ENCODE assay signal across 19 mouse cellular contexts in the genomic region with DNA sequence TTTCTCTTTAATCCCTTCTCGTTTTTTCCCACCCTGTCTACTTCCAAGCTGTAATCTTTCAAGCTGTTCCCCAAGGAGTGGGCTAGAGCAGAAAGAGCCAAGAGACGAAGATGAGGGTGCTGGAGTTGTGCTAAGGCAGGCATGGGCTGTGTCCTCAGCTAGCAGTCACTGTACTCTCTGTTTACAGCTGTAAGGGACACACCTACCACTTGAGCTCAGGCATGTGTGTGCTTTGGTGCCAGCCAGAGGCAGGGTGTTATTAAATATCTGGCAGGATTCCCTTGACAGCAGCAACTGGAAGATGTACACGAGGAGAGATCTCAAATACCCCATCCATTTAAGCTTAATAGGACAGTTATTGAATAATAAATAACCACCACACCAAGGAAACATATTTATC.
DNase-seq lines count a peak whose midpoint lies in the region; ATAC-seq and TF ChIP-seq lines count a peak whose summit lies in the region.
"Had no signal": no experiment of that assay in that cellular context is flagged by ENCODE, and none has a peak within 500 bp of the region (broad histone marks: within the 10 kb centered on the region; RNA-seq: fewer than 3 reads in every experiment).

No protein-coding gene starts in this region.

- TF ChIP-seq POLR2A in lung, adult 2 months (IDR thresholded peaks at IDR 0.05; ENCODE audit: borderline replicate concordance, extremely low read depth, low read depth, low read length) = no peak

- 0 out of 2 replicates have a peak, but pooled peaks cover 4% of the 10 kb centered on the region for H3K4me1 ChIP-seq in forebrain, postnatal 0 days (ENCODE audit: insufficient read depth)
- H3K4me1 ChIP-seq in forebrain, embryonic 14.5 days (ENCODE audit: control insufficient read depth, insufficient read depth, low read length) = no peaks in the 10 kb centered on the region
- peaks cover 3% of the 10 kb centered on the region; the same call in 1 of the 2 replicates for H3K4me1 ChIP-seq in lung, embryonic 16.5 days (replicated peaks; ENCODE audit: control insufficient read depth, insufficient read depth, low read length)
- no peaks in the 10 kb centered on the region; the same call in 1 of the 2 replicates for H3K4me1 ChIP-seq in lung, adult 2 months (ENCODE audit: control insufficient read depth, insufficient read depth, low read length)
- peaks cover 17% of the 10 kb centered on the region for H3K4me1 ChIP-seq in heart, embryonic 10.5 days
- no peaks in the 10 kb centered on the region for H3K4me1 ChIP-seq in intestine, embryonic 15.5 days (replicated peaks)
- H3K4me1 ChIP-seq: neural tube, embryonic 12.5 days; stomach, embryonic 15.5 days had no signal

- no peaks in the 10 kb centered on the region for H3K9me3 ChIP-seq in forebrain, postnatal 0 days (ENCODE audit: low read length)
- H3K9me3 ChIP-seq in forebrain, embryonic 14.5 days (replicated peaks; ENCODE audit: control insufficient read depth, low read length) = no peaks in the 10 kb centered on the region
- no peaks in the 10 kb centered on the region for H3K9me3 ChIP-seq in lung, embryonic 16.5 days (ENCODE audit: control insufficient read depth, low read length)
- no peaks in the 10 kb centered on the region for H3K9me3 ChIP-seq in heart, embryonic 10.5 days
- H3K9me3 ChIP-seq in intestine, embryonic 15.5 days = no peaks in the 10 kb centered on the region
- H3K9me3 ChIP-seq: hindbrain, embryonic 10.5 days; neural tube, embryonic 12.5 days; stomach, embryonic 15.5 days had no signal

- ATAC-seq in forebrain, postnatal 0 days = peak; percentile 25; the same call in 1 of the 2 replicates
- ATAC-seq in forebrain, embryonic 14.5 days = no peak
- 0 out of 2 replicates have a peak, but pooled peaks have one; percentile 31 for ATAC-seq in lung, embryonic 16.5 days (ENCODE audit: low read depth)
- no peak for ATAC-seq in intestine, embryonic 15.5 days
- ATAC-seq: forebrain, embryonic 16.5 days; inflammation-experienced regulatory T-cells, adult 6 months had no signal

- no peak overlapping the region for H3K4me3 ChIP-seq in forebrain, postnatal 0 days (ENCODE audit: low read depth, low read length)
- no peak overlapping the region for H3K4me3 ChIP-seq in forebrain, embryonic 14.5 days (ENCODE audit: low read depth, low read length)
- H3K4me3 ChIP-seq in lung, embryonic 16.5 days (ENCODE audit: low read length) = no peak overlapping the region
- H3K4me3 ChIP-seq in lung, adult 2 months (replicated peaks; ENCODE audit: extremely low read depth, low read depth, low read length) = no peak overlapping the region
- H3K4me3 ChIP-seq in heart, embryonic 10.5 days = no peak overlapping the region
- no peak overlapping the region for H3K4me3 ChIP-seq in intestine, embryonic 15.5 days (replicated peaks)
- H3K4me3 ChIP-seq: hindbrain, embryonic 10.5 days; neural tube, embryonic 12.5 days; stomach, embryonic 15.5 days had no signal

- no peak for DNase-seq in forebrain, postnatal 0 days
- DNase-seq in forebrain, embryonic 14.5 days (ENCODE audit: low spot score) = no peak
- no peak for DNase-seq in lung, adult 2 months
- DNase-seq in heart, embryonic 10.5 days (ENCODE audit: low spot score) = peak; percentile 73
- peak; percentile 27 for DNase-seq in heart, postnatal 4 days
- no peak for DNase-seq in adrenal gland, postnatal 14 days
- DNase-seq: cerebellum, adult 11-12 months; gastrocnemius, postnatal 10 days; kidney, adult 9 months; kidney, postnatal 36 days; liver; thymus, postnatal 25 days had no signal

- no peaks in the 10 kb centered on the region for H3K27me3 ChIP-seq in forebrain, postnatal 0 days (ENCODE audit: insufficient read depth, low read length)
- H3K27me3 ChIP-seq in forebrain, embryonic 14.5 days (replicated peaks; ENCODE audit: control insufficient read depth, insufficient read depth, low read length) = no peaks in the 10 kb centered on the region
- H3K27me3 ChIP-seq in lung, embryonic 16.5 days (ENCODE audit: control insufficient read depth, insufficient read depth, low read depth, low read length) = no peaks in the 10 kb centered on the region
- no peaks in the 10 kb centered on the region for H3K27me3 ChIP-seq in heart, embryonic 10.5 days (ENCODE audit: insufficient read depth, poor library complexity, severe bottlenecking)
- H3K27me3 ChIP-seq in intestine, embryonic 15.5 days (replicated peaks) = no peaks in the 10 kb centered on the region
- H3K27me3 ChIP-seq: neural tube, embryonic 12.5 days; stomach, embryonic 15.5 days had no signal

- no peaks in the 10 kb centered on the region for H3K36me3 ChIP-seq in forebrain, postnatal 0 days (ENCODE audit: insufficient read depth)
- H3K36me3 ChIP-seq in forebrain, embryonic 14.5 days (ENCODE audit: control insufficient read depth, insufficient read depth, low read length) = no peaks in the 10 kb centered on the region
- no peaks in the 10 kb centered on the region for H3K36me3 ChIP-seq in lung, embryonic 16.5 days (ENCODE audit: control insufficient read depth, insufficient read depth, low read length)
- no peaks in the 10 kb centered on the region for H3K36me3 ChIP-seq in heart, embryonic 10.5 days
- H3K36me3 ChIP-seq in intestine, embryonic 15.5 days = no peaks in the 10 kb centered on the region
- H3K36me3 ChIP-seq: hindbrain, embryonic 10.5 days; neural tube, embryonic 12.5 days; stomach, embryonic 15.5 days had no signal

- H3K9ac ChIP-seq in forebrain, postnatal 0 days = no peak overlapping the region
- H3K9ac ChIP-seq in forebrain, embryonic 14.5 days (ENCODE audit: low read length) = no peak overlapping the region
- no peak overlapping the region for H3K9ac ChIP-seq in lung, embryonic 16.5 days (ENCODE audit: low read length)
- no peak overlapping the region for H3K9ac ChIP-seq in intestine, embryonic 15.5 days
- H3K9ac ChIP-seq: neural tube, embryonic 12.5 days; stomach, embryonic 15.5 days had no signal

- 31% methylated on average over 3 of the region's 3 CpGs for WGBS in forebrain, postnatal 0 days
- WGBS in forebrain, embryonic 14.5 days = 53% methylated on average over 3 of the region's 3 CpGs
- WGBS in lung, embryonic 16.5 days = 32% methylated on average over 3 of the region's 3 CpGs
- 23% methylated on average over 3 of the region's 3 CpGs for WGBS in lung, adult 2 months
- WGBS in heart, embryonic 10.5 days = 28% methylated on average over 3 of the region's 3 CpGs
- 41% methylated on average over 3 of the region's 3 CpGs for WGBS in intestine, embryonic 15.5 days

- no peak for TF ChIP-seq CTCF in forebrain, postnatal 0 days (IDR thresholded peaks at IDR 0.05; ENCODE audit: low read depth)
- TF ChIP-seq CTCF in lung, adult 2 months (IDR thresholded peaks at IDR 0.05; ENCODE audit: insufficient read depth, low read length) = no peak

- H3K4me2 ChIP-seq in forebrain, postnatal 0 days (ENCODE audit: low read depth) = no peak overlapping the region
- H3K4me2 ChIP-seq in forebrain, embryonic 14.5 days (ENCODE audit: low read length) = no peak overlapping the region
- no peak overlapping the region for H3K4me2 ChIP-seq in lung, embryonic 16.5 days (ENCODE audit: low read depth, low read length)
- H3K4me2 ChIP-seq in intestine, embryonic 15.5 days (replicated peaks) = no peak overlapping the region
- H3K4me2 ChIP-seq: neural tube, embryonic 12.5 days; stomach, embryonic 15.5 days had no signal

- no peak overlapping the region for H3K27ac ChIP-seq in forebrain, postnatal 0 days (ENCODE audit: low read depth, low read length)
- no peak overlapping the region for H3K27ac ChIP-seq in forebrain, embryonic 14.5 days (ENCODE audit: low read depth, low read length)
- no peak overlapping the region for H3K27ac ChIP-seq in lung, embryonic 16.5 days (ENCODE audit: low read length)
- no peak overlapping the region for H3K27ac ChIP-seq in heart, embryonic 10.5 days
- H3K27ac ChIP-seq in intestine, embryonic 15.5 days = no peak overlapping the region
- H3K27ac ChIP-seq: hindbrain, embryonic 10.5 days; neural tube, embryonic 12.5 days; stomach, embryonic 15.5 days had no signal

Comparison
In these comparisons a context has a peak if more than half of its experiments do, and no peak if none do; other contexts are left out.
1. ATAC-seq: peak in forebrain, postnatal 0 days (single experiment) and lung, embryonic 16.5 days (single experiment); none in forebrain, embryonic 14.5 days (single experiment) and intestine, embryonic 15.5 days (single experiment).
2. DNase-seq: peak in heart, embryonic 10.5 days (single experiment) and heart, postnatal 4 days (single experiment); none in forebrain, postnatal 0 days (single experiment), forebrain, embryonic 14.5 days (single experiment), lung, adult 2 months (single experiment) and adrenal gland, postnatal 14 days (single experiment).